Mouse (Mus musculus): ENCODE data around the gene Dydc1.
"Not testable (repeated sequence)": the region's sequence is repeated elsewhere in the genome, so short reads cannot be mapped to it uniquely, and the experiment has no call there.

Dydc1 gene
- long read RNA-seq, experiment 1: 0 reads
- long read RNA-seq, experiment 2: 0 reads

- intact Hi-C loops (cut with DNase I): no loop called here
Observed at GRCm38 (mm10) chr14:41072229-41072943, at the start of gene Dydc1. Gene Dydc1 (plus strand): TSS chr14:41072911.

- intact Hi-C loops (cut with DNase I): loop anchor here (5.0 kb wide), 1 partner anchor 113 kb away; no protein-coding TSS in a partner anchor
Observed at GRCm38 (mm10) chr14:41025087-41025486, 47.6 kb upstream of the Dydc1 start.

- intact Hi-C loops (cut with DNase I): loop anchor here (5.0 kb wide), 1 partner anchor 113 kb away; no protein-coding TSS in a partner anchor
Observed at GRCm38 (mm10) chr14:41025594-41026284, 47.0 kb upstream of the Dydc1 start.

GRCm38 (mm10) chr14:41029303-41029702, 43.4 kb upstream of the Dydc1 start:
- intact Hi-C loops (cut with DNase I): loop anchor here (5.0 kb wide), 1 partner anchor 117 kb away; no protein-coding TSS in a partner anchor

- intact Hi-C loops (cut with DNase I): no loop called here
Observed at GRCm38 (mm10) chr14:41030989-41031513, 41.7 kb upstream of the Dydc1 start.

GRCm38 (mm10) chr14:41033135-41034110, 39.3 kb upstream of the Dydc1 start:
- intact Hi-C loops (cut with DNase I): loop anchor here (1.0 to 2.0 kb wide), 2 partner anchors 54 to 117 kb away; no protein-coding TSS in a partner anchor

GRCm38 (mm10) chr14:41035146-41035798, 37.4 kb upstream of the Dydc1 start:
- intact Hi-C loops (cut with DNase I): loop anchor here (2.0 kb wide), 1 partner anchor 118 kb away; no protein-coding TSS in a partner anchor

- intact Hi-C loops (cut with DNase I): no loop called here
Observed at GRCm38 (mm10) chr14:41047402-41047801, 25.3 kb upstream of the Dydc1 start.

GRCm38 (mm10) chr14:41050471-41050870, 22.2 kb upstream of the Dydc1 start:
- intact Hi-C loops (cut with DNase I): no loop called here

- intact Hi-C loops (cut with DNase I): no loop called here
Observed at GRCm38 (mm10) chr14:41052481-41052880, 20.2 kb upstream of the Dydc1 start.

GRCm38 (mm10) chr14:41053190-41053589, 19.5 kb upstream of the Dydc1 start:
- intact Hi-C loops (cut with DNase I): not testable (repeated sequence)

- intact Hi-C loops (cut with DNase I): no loop called here
Observed at GRCm38 (mm10) chr14:41065168-41065567, 7.5 kb upstream of the Dydc1 start.

GRCm38 (mm10) chr14:41066416-41066815, 6.3 kb upstream of the Dydc1 start:
- intact Hi-C loops (cut with DNase I): no loop called here

- intact Hi-C loops (cut with DNase I): no loop called here
Observed at GRCm38 (mm10) chr14:41069108-41069507, 3.6 kb upstream of the Dydc1 start, which contains the start of gene Dydc2. Gene Dydc2 (minus strand): TSS chr14:41069208.

- intact Hi-C loops (cut with DNase I): no loop called here
Observed at GRCm38 (mm10) chr14:41070343-41070742, 2.4 kb upstream of the Dydc1 start.

GRCm38 (mm10) chr14:41072944-41073275, 199 bp downstream of the Dydc1 start:
- intact Hi-C loops (cut with DNase I): no loop called here

- intact Hi-C loops (cut with DNase I): no loop called here
Observed at GRCm38 (mm10) chr14:41082408-41082807, 9.7 kb downstream of the Dydc1 start.

GRCm38 (mm10) chr14:41087509-41087908, 14.8 kb downstream of the Dydc1 start:
- intact Hi-C loops (cut with DNase I): no loop called here

- intact Hi-C loops (cut with DNase I): no loop called here
Observed at GRCm38 (mm10) chr14:41090777-41091176, 18.1 kb downstream of the Dydc1 start.

- intact Hi-C loops (cut with DNase I): loop anchor here (1.0 kb wide), 1 partner anchor 68 kb away; no protein-coding TSS in a partner anchor
Observed at GRCm38 (mm10) chr14:41094114-41094513, 21.4 kb downstream of the Dydc1 start.

All from adrenal gland (tissue).